Mouse (Mus musculus): ENCODE data around the gene Nfe2.
"Not testable (repeated sequence)": the region's sequence is repeated elsewhere in the genome, so short reads cannot be mapped to it uniquely, and the experiment has no call there.

Gene Nfe2

GRCm38 (mm10) chr15:103290417-103290816, 32.2 kb upstream of the Nfe2 start:
- DNase-seq, result no peak

GRCm38 (mm10) chr15:103289600-103289999, 31.4 kb upstream of the Nfe2 start:
- DNase-seq, result no peak

- DNase-seq, result peak in 1 of 2 experiments; percentile 37
Observed at GRCm38 (mm10) chr15:103285778-103286417, 27.7 kb upstream of the Nfe2 start.

DNA sequence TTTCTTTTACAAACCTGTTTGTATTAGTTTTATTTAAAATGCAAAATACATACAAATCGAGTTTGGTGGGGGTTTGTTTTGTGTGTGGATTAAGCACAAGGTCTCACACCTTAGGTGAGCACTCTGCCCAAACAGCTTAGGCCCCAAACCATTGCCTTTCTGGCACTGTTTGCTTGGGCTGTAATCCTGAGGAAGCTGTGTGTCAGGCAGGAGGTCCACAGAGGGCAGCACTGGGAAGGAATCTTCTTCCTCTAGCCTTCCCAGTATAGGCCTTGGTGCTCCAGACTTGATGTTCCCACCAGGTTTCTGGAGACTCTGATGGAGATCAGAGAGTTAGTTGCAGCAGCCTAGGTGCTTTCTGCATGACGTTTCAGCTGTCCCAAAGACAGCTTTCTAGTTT, 26.4 kb upstream of the Nfe2 start:
- DNase-seq, result no peak

GRCm38 (mm10) chr15:103284066-103284465, 25.9 kb upstream of the Nfe2 start:
- peak; percentile 44 to 58 for DNase-seq

GRCm38 (mm10) chr15:103281465-103282205, 23.4 kb upstream of the Nfe2 start:
- no peak for DNase-seq

DNA sequence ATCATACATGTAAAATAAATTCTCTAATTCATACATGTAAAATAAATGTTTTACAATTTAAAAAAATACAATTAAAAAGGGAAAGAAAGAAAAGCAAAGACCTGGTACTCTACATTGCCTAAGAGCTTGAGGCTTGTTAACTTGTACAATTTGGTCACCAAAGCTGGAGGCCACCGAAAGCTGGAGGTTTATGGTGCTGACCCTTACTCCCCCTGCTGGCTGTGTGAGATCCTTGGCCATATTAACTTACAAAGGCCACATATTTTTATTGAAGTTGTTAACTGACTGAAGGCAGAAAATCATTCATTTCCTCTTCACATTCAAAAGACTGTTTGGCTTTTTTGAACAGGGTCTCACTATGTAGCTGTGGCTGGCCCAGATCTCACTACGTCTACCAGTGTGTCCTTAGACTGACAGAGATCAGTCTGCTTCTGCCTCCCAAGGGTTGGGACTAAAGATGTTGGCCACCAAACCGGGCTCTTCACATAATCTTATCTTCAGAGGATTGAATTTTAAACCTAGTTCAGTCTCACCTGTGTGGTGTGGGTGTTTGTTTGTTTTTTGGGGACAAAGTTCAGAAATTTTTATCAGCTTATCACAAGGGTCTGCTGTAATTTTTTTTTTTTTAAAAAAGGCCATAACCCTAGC, 22.7 kb upstream of the Nfe2 start:
- peak in 1 of 2 experiments; percentile 34 for DNase-seq

DNA sequence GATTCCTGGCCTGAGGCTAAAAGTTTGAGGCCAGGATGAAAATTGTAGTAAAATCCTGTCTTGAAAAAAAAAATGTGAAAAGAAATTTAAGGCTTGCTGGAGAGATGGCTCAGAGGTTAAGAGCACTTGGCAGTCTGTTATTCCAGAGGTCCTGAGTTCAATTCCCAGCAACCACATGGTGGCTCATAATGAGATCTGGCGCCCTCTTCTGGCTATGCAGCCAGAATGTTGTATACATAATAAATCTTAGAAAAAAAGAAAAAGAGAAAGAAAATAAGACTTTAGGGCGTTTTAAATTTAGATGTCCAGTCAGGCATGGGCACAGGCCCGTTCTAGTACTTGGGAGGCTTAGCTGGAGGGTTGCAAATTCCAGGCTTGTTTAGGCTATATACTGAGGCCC, 21.5 kb upstream of the Nfe2 start:
- DNase-seq, result no peak

- DNase-seq, result no peak
Observed at GRCm38 (mm10) chr15:103277949-103278348, 19.7 kb upstream of the Nfe2 start.

DNA sequence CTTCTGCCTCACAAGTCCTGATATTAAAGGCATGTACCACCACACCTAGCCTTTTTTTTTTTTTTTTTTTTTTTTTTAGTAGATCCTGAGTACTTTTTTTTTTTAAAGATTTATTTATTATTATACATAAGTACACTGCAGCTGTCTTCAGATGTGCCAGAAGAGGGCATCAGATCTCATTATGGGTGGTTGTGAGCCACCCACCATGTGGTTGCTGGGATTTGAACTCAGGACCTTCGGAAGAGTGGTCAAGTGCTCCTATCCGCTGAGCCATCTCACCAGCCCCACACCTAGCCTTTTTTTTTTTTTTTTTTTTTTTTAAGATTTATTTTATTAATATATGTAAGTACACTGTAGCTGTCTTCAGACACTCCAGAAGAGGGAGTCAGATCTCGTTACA, 17.7 kb upstream of the Nfe2 start:
- DNase-seq, result not testable (repeated sequence)

- DNase-seq, result peak; percentile 99
Observed at GRCm38 (mm10) chr15:103272419-103273279, 14.4 kb upstream of the Nfe2 start, which contains the start of gene Copz1. Gene Copz1 (plus strand): TSS chr15:103272714.

GRCm38 (mm10) chr15:103268903-103269302, 10.7 kb upstream of the Nfe2 start:
- no peak for DNase-seq

GRCm38 (mm10) chr15:103264794-103265193, 6.6 kb upstream of the Nfe2 start:
- DNase-seq, result no peak

GRCm38 (mm10) chr15:103259989-103260388, 1.8 kb upstream of the Nfe2 start:
- peak; percentile 57 to 62 for DNase-seq

DNA sequence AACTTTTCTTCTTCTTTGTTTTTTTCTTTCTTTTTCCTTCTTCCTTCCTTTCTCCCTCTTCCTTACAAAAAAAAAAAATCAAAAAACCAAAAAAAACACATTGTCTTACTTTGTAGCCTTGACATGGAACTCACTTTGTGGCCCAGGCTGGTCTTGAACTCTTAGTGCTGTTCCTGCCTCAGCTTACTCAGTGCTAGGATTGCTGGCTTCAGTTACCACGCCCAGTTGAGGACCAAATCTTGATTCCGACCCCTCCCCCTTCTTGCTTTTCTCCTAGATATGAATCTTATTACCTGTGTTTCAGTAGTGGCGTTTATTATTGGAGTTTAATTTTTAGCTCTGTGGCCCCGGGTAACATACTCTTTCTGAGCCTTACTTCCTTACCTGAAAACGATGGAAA, 959 bp upstream of the Nfe2 start:
- DNase-seq, result no peak

- DNase-seq, result no peak
Observed at GRCm38 (mm10) chr15:103256210-103256986, 1.8 kb downstream of the Nfe2 start.

DNA sequence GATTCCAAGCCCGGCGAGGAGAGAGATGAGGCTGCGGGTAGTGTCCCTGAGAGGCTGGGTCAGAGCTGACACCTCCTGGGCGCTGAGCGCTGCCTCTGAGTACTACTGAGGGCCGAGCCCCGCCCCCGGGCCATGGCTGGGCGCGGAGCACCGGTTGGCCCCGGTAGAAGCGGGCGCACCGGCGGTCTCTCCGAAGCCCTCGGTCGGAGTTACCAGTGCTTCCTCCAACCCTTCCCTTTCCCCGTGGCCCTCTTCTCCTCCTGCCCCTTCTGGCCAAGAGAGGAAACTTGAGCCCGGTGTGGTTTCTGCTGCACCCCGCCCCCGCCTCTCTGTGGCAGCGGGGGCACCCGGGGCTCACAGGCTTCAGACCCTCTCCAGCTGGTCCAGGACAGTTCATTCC, 3.0 kb downstream of the Nfe2 start:
- peak; percentile 53 to 65 for DNase-seq

GRCm38 (mm10) chr15:103253352-103253751, 4.9 kb downstream of the Nfe2 start:
- DNase-seq, result no peak

GRCm38 (mm10) chr15:103252660-103253059, 5.5 kb downstream of the Nfe2 start:
- DNase-seq, result peak; percentile 40 to 62

GRCm38 (mm10) chr15:103251595-103251994, 6.6 kb downstream of the Nfe2 start:
- DNase-seq, result no peak

DNA sequence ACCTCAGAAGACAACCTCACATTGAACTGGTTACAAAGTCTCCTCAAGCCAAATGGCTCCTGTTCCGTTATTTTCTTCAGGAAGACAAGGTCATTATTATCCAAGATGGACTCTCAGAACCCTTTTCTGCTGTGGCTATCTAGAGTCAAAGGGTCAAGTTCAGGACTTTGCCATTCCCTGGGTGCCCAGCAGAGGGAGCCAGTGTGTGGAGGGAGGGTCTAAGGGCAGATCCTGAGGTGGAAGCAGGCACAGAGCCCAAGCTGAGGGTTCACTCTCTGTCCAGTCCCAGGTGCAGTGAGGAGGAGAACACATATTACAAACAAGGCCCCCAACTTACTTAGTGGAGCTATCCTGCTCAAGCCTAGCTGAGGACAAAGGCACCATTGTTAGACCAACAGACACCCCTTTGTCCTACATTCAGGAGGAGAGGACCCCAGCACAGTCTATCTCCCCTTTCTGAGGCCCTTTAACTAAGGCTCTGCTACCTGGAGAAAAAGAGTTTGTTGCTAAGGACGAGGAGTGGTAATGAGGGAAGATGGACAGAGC, 7.9 kb downstream of the Nfe2 start:
- peak; percentile 78 to 85 for DNase-seq

GRCm38 (mm10) chr15:103249511-103249910, 8.7 kb downstream of the Nfe2 start:
- DNase-seq, result not testable (repeated sequence)
